Mouse (Mus musculus): Measurements from ENCODE around the gene Map2k3. TPM values are rescaled to one million over a fixed set of nuclear protein-coding genes. Genes with fewer than 3 reads are reported as not detected.

The Map2k3 gene
- polyA plus RNA-seq, 1 experiment from 2014 or later = 157 TPM

- Histone ChIP-seq H3K27ac (peak overlapping the region; percentile 95), H3K9me3 (replicated peaks) (no peaks in the 10 kb centered on the region), H3K4me3 (replicated peaks) (peak overlapping the region; percentile 21), H3K9ac (peak overlapping the region; percentile 67), H3K27me3 (no peaks in the 10 kb centered on the region), H3K4me1 (replicated peaks) (peaks cover 86% of the 10 kb centered on the region), H3K36me3 (peaks cover 6% of the 10 kb centered on the region), H3K4me2 (peak overlapping the region; percentile 65)
- ATAC-seq (ENCODE audit: low read depth) (peak; percentile 69), DNase-seq (no peak)
- 39% methylated on average over 1 of the region's 1 CpGs for whole genome bisulfite sequencing (ENCODE audit: insufficient replicate concordance)
Observed at GRCm38 (mm10) chr11:60924981-60925380, 6.9 kb upstream of the Map2k3 start.

- peak; percentile 20 for ATAC-seq (ENCODE audit: low read depth)
Observed at GRCm38 (mm10) chr11:60927264-60927663, 4.6 kb upstream of the Map2k3 start.

GRCm38 (mm10) chr11:60930724-60931281, 1.0 kb upstream of the Map2k3 start:
- DNase-seq = no peak
- H3K27me3 ChIP-seq = no peaks in the 10 kb centered on the region
- peak overlapping the region; percentile 99 for H3K9ac ChIP-seq
- 14% methylated on average over 7 of the region's 7 CpGs for WGBS (ENCODE audit: insufficient replicate concordance)
- peak overlapping the region; percentile 65 for H3K27ac ChIP-seq
- no peaks in the 10 kb centered on the region for H3K9me3 ChIP-seq (replicated peaks)
- ATAC-seq (ENCODE audit: low read depth) = no peak
- H3K4me3 ChIP-seq (replicated peaks) = peak overlapping the region; percentile 95
- H3K4me1 ChIP-seq (replicated peaks) = peaks cover 76% of the 10 kb centered on the region
- peaks cover 14% of the 10 kb centered on the region for H3K36me3 ChIP-seq
- H3K4me2 ChIP-seq = peak overlapping the region; percentile 90

More at GRCm38 (mm10) chr11:60927264-60927663, 4.6 kb upstream of the Map2k3 start:
- H3K4me1 ChIP-seq (replicated peaks) = peaks cover 76% of the 10 kb centered on the region
- peak overlapping the region; percentile 95 for H3K27ac ChIP-seq
- under 1% methylated on average over 9 of the region's 9 CpGs for WGBS (ENCODE audit: insufficient replicate concordance)
- H3K4me3 ChIP-seq (replicated peaks) = no peak overlapping the region; the same call in 1 of the 2 replicates
- DNase-seq = peak; percentile 85
- H3K9me3 ChIP-seq (replicated peaks) = no peaks in the 10 kb centered on the region
- H3K9ac ChIP-seq = peak overlapping the region; percentile 39; the same call in 1 of the 2 replicates
- peak overlapping the region; percentile 35 for H3K4me2 ChIP-seq
- no peaks in the 10 kb centered on the region for H3K27me3 ChIP-seq
- H3K36me3 ChIP-seq = no peaks in the 10 kb centered on the region

GRCm38 (mm10) chr11:60931282-60931868, 458 bp upstream of the Map2k3 start:
- Histone ChIP-seq H3K9ac (peak overlapping the region; percentile 99), H3K4me3 (replicated peaks) (peak overlapping the region; percentile 95), H3K9me3 (replicated peaks) (no peaks in the 10 kb centered on the region), H3K27ac (peak overlapping the region; percentile 65), H3K36me3 (peaks cover 19% of the 10 kb centered on the region), H3K27me3 (no peaks in the 10 kb centered on the region), H3K4me1 (replicated peaks) (peaks cover 76% of the 10 kb centered on the region), H3K4me2 (peak overlapping the region; percentile 90)
- WGBS (ENCODE audit: insufficient replicate concordance) = 2% methylated on average over 30 of the region's 30 CpGs
- DNase-seq (no peak), ATAC-seq (ENCODE audit: low read depth) (peak; percentile 3)

- no peak for ATAC-seq (ENCODE audit: low read depth)
- H3K4me1 ChIP-seq (replicated peaks) = peaks cover 76% of the 10 kb centered on the region
- peak overlapping the region; percentile 95 for H3K4me3 ChIP-seq (replicated peaks)
Observed at GRCm38 (mm10) chr11:60932503-60933020, 729 bp downstream of the Map2k3 start.

GRCm38 (mm10) chr11:60933178-60933930, 1.5 kb downstream of the Map2k3 start:
- Histone ChIP-seq H3K27ac (peak overlapping the region; percentile 94), H3K9me3 (replicated peaks) (no peaks in the 10 kb centered on the region), H3K4me2 (peak overlapping the region; percentile 88), H3K4me3 (replicated peaks) (peak overlapping the region; percentile 95), H3K27me3 (no peaks in the 10 kb centered on the region), H3K4me1 (replicated peaks) (peaks cover 77% of the 10 kb centered on the region), H3K36me3 (peaks cover 38% of the 10 kb centered on the region), H3K9ac (peak overlapping the region; percentile 99)
- 59% methylated on average over 10 of the region's 10 CpGs for WGBS (ENCODE audit: insufficient replicate concordance)
- no peak for DNase-seq
- ATAC-seq (ENCODE audit: low read depth) = no peak

More at GRCm38 (mm10) chr11:60932503-60933020, 729 bp downstream of the Map2k3 start:
- Histone ChIP-seq H3K9me3 (replicated peaks) (no peaks in the 10 kb centered on the region), H3K27me3 (no peaks in the 10 kb centered on the region), H3K4me2 (peak overlapping the region; percentile 88), H3K36me3 (peaks cover 30% of the 10 kb centered on the region), H3K9ac (peak overlapping the region; percentile 99), H3K27ac (peak overlapping the region; percentile 94)
- no peak for DNase-seq
- WGBS (ENCODE audit: insufficient replicate concordance) = 3% methylated on average over 7 of the region's 7 CpGs

GRCm38 (mm10) chr11:60934795-60935194, 3.0 kb downstream of the Map2k3 start:
- H3K9ac ChIP-seq = peak overlapping the region; percentile 74
- no peaks in the 10 kb centered on the region for H3K9me3 ChIP-seq (replicated peaks)
- H3K4me1 ChIP-seq (replicated peaks) = peaks cover 88% of the 10 kb centered on the region
- H3K27me3 ChIP-seq = no peaks in the 10 kb centered on the region
- peak overlapping the region; percentile 95 for H3K4me3 ChIP-seq (replicated peaks)
- peaks cover 52% of the 10 kb centered on the region for H3K36me3 ChIP-seq
- DNase-seq = no peak
- H3K27ac ChIP-seq = peak overlapping the region; percentile 99
- WGBS (ENCODE audit: insufficient replicate concordance) = 32% methylated on average over 2 of the region's 2 CpGs
- no peak for ATAC-seq (ENCODE audit: low read depth)
- peak overlapping the region; percentile 87 for H3K4me2 ChIP-seq

GRCm38 (mm10) chr11:60935326-60935974, 3.6 kb downstream of the Map2k3 start:
- DNase-seq = peak; percentile 87
- H3K4me3 ChIP-seq (replicated peaks) = peak overlapping the region; percentile 95
- 16% methylated on average over 7 of the region's 7 CpGs for WGBS (ENCODE audit: insufficient replicate concordance)
- H3K9me3 ChIP-seq (replicated peaks) = no peaks in the 10 kb centered on the region
- peak overlapping the region; percentile 87 for H3K4me2 ChIP-seq
- H3K4me1 ChIP-seq (replicated peaks) = peaks cover 88% of the 10 kb centered on the region
- H3K27me3 ChIP-seq = no peaks in the 10 kb centered on the region
- peaks cover 59% of the 10 kb centered on the region for H3K36me3 ChIP-seq
- peak; percentile 82 for ATAC-seq (ENCODE audit: low read depth)
- peak overlapping the region; percentile 74 for H3K9ac ChIP-seq
- H3K27ac ChIP-seq = peak overlapping the region; percentile 99

- Histone ChIP-seq H3K4me2 (peak overlapping the region; percentile 87), H3K4me3 (replicated peaks) (peak overlapping the region; percentile 95), H3K4me1 (replicated peaks) (peaks cover 88% of the 10 kb centered on the region), H3K9me3 (replicated peaks) (no peaks in the 10 kb centered on the region), H3K36me3 (peaks cover 64% of the 10 kb centered on the region), H3K27me3 (no peaks in the 10 kb centered on the region), H3K27ac (peak overlapping the region; percentile 99), H3K9ac (peak overlapping the region; percentile 74)
- no peak for ATAC-seq (ENCODE audit: low read depth)
- WGBS (ENCODE audit: insufficient replicate concordance) = 40% methylated on average over 4 of the region's 4 CpGs
- DNase-seq = no peak
Observed at GRCm38 (mm10) chr11:60935975-60936373, 4.1 kb downstream of the Map2k3 start.

- Histone ChIP-seq H3K27ac (peak overlapping the region; percentile 99), H3K27me3 (no peaks in the 10 kb centered on the region), H3K4me1 (replicated peaks) (peaks cover 99% of the 10 kb centered on the region), H3K4me3 (replicated peaks) (no peak overlapping the region), H3K9me3 (replicated peaks) (no peaks in the 10 kb centered on the region), H3K9ac (peak overlapping the region; percentile 29; the same call in 1 of the 2 replicates), H3K4me2 (peak overlapping the region; percentile 87), H3K36me3 (peaks cover 80% of the 10 kb centered on the region)
- ATAC-seq (ENCODE audit: low read depth) (no peak), DNase-seq (no peak)
- 56% methylated on average over 3 of the region's 3 CpGs for WGBS (ENCODE audit: insufficient replicate concordance)
Observed at GRCm38 (mm10) chr11:60937611-60938010, 5.8 kb downstream of the Map2k3 start.
